Mouse (Mus musculus): ENCODE measurements around the gene Pafah1b3. TPM values are rescaled to one million over a fixed set of nuclear protein-coding genes. Genes with fewer than 3 reads are reported as not detected.
"Not testable (repeated sequence)": the region's sequence is repeated elsewhere in the genome, so short reads cannot be mapped to it uniquely, and the experiment has no call there.

The Pafah1b3 gene
- total RNA-seq, 2 experiments from 2014 or later = 3.7 to 5.1 TPM

- intact Hi-C loops (cut with DNase I) = no loop called here
- peak in 1 of 2 experiments; percentile 2 for DNase-seq
Measured at GRCm38 (mm10) chr7:25270652-25271633, 26.8 kb downstream of the Pafah1b3 start.

GRCm38 (mm10) chr7:25269545-25270271 is 28.1 kb downstream of the Pafah1b3 start:
- intact Hi-C loops (cut with DNase I) = no loop called here

GRCm38 (mm10) chr7:25269029-25269428 is 28.8 kb downstream of the Pafah1b3 start:
- peak; percentile 16 to 36 for DNase-seq
- intact Hi-C loops (cut with DNase I) = no loop called here

More at GRCm38 (mm10) chr7:25269545-25270271, 28.1 kb downstream of the Pafah1b3 start:
- peak in 1 of 2 experiments; percentile 14 for DNase-seq

- intact Hi-C loops (cut with DNase I) = no loop called here
- DNase-seq = no peak
Measured at GRCm38 (mm10) chr7:25268588-25268987, 29.2 kb downstream of the Pafah1b3 start.

GRCm38 (mm10) chr7:25267751-25268463 is 29.9 kb downstream of the Pafah1b3 start:
- peak; percentile 96 for DNase-seq
- intact Hi-C loops (cut with DNase I) = no loop called here

- DNase-seq = peak; percentile 94 to 99
- intact Hi-C loops (cut with DNase I) = no loop called here
Measured at GRCm38 (mm10) chr7:25267301-25267750, 30.5 kb downstream of the Pafah1b3 start, which contains the start of gene Cic. Cic (plus strand) TSS chr7:25267704.

- no peak for DNase-seq
- intact Hi-C loops (cut with DNase I) = no loop called here
Measured at GRCm38 (mm10) chr7:25266180-25266962, 31.4 kb downstream of the Pafah1b3 start.

- not testable (repeated sequence) for DNase-seq
- intact Hi-C loops (cut with DNase I) = loop anchor here (2.0 kb wide), 1 partner anchor 15 kb away; the partner anchor contains the start of gene Erf
Measured at GRCm38 (mm10) chr7:25265743-25266142, 32.0 kb downstream of the Pafah1b3 start.

- intact Hi-C loops (cut with DNase I) = loop anchor here (2.0 kb wide), 1 partner anchor 13 kb away; the partner anchor contains the start of gene Erf
- DNase-seq = no peak
Measured at GRCm38 (mm10) chr7:25263968-25264870, 33.6 kb downstream of the Pafah1b3 start.

- no peak for DNase-seq
- intact Hi-C loops (cut with DNase I) = no loop called here
Measured at GRCm38 (mm10) chr7:25261896-25262295, 35.9 kb downstream of the Pafah1b3 start.

GRCm38 (mm10) chr7:25251822-25252221 is 46.0 kb downstream of the Pafah1b3 start:
- peak; percentile 40 to 48 for DNase-seq
- intact Hi-C loops (cut with DNase I) = loop anchor here (1.0 to 2.0 kb wide), 2 partner anchors 13 to 26 kb away; no protein-coding TSS in a partner anchor

- intact Hi-C loops (cut with DNase I) = loop anchor here (1.0 to 2.0 kb wide), 2 partner anchors 14 to 27 kb away; no protein-coding TSS in a partner anchor
- DNase-seq = peak; percentile 69 to 80
Measured at GRCm38 (mm10) chr7:25251071-25251791, 46.6 kb downstream of the Pafah1b3 start.

- intact Hi-C loops (cut with DNase I) = loop anchor here (2.0 kb wide), 1 partner anchor 14 kb away; no protein-coding TSS in a partner anchor
- peak; percentile 97 for DNase-seq
Measured at GRCm38 (mm10) chr7:25250141-25250972, 47.4 kb downstream of the Pafah1b3 start, which contains the start of gene Erf. Erf (minus strand) TSS chr7:25250761.

- intact Hi-C loops (cut with DNase I) = loop anchor here (2.0 kb wide), 1 partner anchor 15 kb away; no protein-coding TSS in a partner anchor
- peak; percentile 77 to 84 for DNase-seq
Measured at GRCm38 (mm10) chr7:25249314-25250140, 48.3 kb downstream of the Pafah1b3 start.

GRCm38 (mm10) chr7:25248846-25249313 is 48.9 kb downstream of the Pafah1b3 start:
- DNase-seq = no peak
- intact Hi-C loops (cut with DNase I) = loop anchor here (1.0 kb wide), 1 partner anchor 10 kb away; no protein-coding TSS in a partner anchor

All from heart, postnatal 36 days (tissue).